Mouse (Mus musculus) cerebellum, adult 11 months (tissue): ENCODE measurements around the gene Mzf1.

Experiments used
- DNase-seq: peaks from one replicate; pipeline ENCODE4 v3.0.0; 2022

Mzf1 gene

GRCm38 (mm10) chr7:13034148-13034977, 20.2 kb downstream of the Mzf1 start, which contains the start of gene Chmp2a:
Gene Chmp2a (minus strand): TSS chr7:13034807.
- DNase-seq: peak; percentile 98

- DNase-seq: peak; percentile 31
These were observed 21.0 kb downstream of the Mzf1 start for GRCm38 (mm10) chr7:13033451-13034147.

DNA sequence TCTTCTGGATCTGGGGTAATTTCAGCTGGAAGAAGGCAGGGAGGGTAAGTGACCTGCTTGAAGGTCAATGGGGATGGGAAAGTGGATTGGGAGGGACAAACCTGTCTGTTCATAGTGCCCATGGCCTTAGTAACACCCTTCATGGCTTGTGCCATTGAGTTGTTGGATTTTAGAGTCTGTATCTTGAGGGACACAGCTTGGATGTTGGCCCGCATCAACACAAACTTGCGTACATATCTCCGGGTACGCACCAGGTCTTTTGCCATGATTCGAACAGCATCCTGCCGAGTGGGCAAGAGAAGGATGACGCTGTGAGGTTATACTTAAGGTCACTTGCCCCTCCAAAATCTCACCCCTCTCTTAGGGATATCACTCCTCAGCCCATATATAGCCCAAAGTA, 22.0 kb downstream of the Mzf1 start:
- peak; percentile 17 for DNase-seq

DNA sequence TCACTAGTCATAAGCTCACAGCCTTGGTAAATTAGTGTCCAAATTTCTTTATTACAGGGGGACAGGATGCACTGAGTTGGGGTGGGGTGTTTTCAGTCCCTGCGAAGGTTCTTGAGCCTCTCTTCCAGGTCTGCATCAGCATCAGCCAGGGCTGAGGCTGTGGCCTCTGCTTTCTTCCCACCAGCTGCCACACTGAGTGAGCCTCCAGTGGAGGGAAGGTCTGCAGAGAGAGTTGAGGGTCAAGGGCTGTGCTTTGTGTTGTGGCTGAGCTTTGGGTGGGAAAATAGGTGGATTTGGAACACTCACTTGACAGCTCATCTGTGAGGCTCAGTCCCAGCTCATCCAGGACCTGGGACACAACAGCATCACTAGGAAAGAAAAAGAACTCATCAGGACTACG, 22.6 kb downstream of the Mzf1 start:
- DNase-seq: no peak

- peak; percentile 16 for DNase-seq
These were observed 23.5 kb downstream of the Mzf1 start for GRCm38 (mm10) chr7:13031069-13031468.

DNA sequence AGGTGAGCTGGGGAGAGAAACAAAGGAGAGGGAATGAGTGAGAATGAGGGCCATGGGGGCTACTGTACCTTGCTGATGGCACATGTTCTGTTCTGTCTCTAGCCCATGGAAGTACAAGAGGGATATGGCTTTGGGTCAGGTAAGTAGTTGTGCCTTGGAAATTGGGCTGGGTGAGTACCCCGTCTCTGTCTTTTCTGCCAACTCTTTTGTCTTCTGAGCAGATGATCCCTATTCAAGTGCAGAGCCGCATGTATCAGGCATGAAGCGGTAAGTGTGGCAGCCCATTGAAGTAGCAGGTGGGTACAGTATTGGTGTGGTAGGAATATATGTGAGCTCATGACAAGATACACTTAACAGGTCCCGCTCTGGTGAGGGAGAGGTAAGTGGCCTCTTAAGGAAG, 25.6 kb downstream of the Mzf1 start:
- DNase-seq: no peak

- no peak for DNase-seq
These were observed 29.0 kb downstream of the Mzf1 start for GRCm38 (mm10) chr7:13025511-13026112.

- peak; percentile 84 for DNase-seq
These were observed 29.8 kb downstream of the Mzf1 start for GRCm38 (mm10) chr7:13024805-13025204.

DNA sequence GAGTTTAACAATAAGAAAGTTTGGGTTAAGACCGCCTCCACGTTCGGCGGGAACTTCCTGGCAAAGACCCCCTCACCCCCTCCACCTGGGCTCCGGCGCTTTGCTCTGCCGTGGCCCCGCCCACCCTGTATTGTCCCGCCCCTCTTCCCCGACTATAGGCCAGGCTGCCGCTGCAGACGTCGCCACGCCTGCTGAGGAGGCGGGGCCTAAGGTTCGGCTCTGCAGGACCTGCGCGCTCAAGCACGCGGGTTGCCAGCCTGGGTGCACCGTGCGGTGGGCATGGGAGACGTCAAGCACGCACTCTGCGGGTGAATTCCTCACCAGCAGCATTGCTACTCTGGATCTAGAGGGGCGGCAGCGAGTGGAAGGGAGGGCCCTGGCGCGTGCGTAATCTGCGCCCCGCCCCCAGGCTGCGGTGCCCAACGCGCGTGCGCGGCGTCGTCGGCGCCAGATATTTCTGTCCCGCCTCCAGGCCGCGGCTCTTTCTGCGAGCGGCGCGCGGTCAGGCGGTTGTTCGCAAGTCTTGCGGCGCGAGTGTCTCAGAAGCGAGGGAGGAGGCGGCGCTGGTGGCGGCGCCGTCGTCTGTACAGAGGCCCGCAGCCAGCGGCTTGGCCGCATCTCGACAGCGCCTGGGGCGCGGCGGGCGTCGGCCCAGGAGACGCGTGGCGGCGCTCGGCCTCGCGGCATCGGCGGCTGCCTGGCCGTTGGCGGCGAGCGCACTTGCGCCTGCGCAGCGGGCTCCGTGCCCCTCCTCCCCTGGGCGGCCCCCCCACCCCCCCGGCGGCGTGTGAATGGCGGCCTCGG, 30.4 kb downstream of the Mzf1 start:
- peak; percentile 96 for DNase-seq

- peak; percentile 59 for DNase-seq
These were observed 31.6 kb downstream of the Mzf1 start for GRCm38 (mm10) chr7:13022773-13023535.

GRCm38 (mm10) chr7:13015217-13015616, 39.3 kb downstream of the Mzf1 start:
- DNase-seq: no peak

- no peak for DNase-seq
These were observed 40.2 kb downstream of the Mzf1 start for GRCm38 (mm10) chr7:13014275-13014839.

- no peak for DNase-seq
These were observed 40.9 kb downstream of the Mzf1 start for GRCm38 (mm10) chr7:13013671-13014070.

DNA sequence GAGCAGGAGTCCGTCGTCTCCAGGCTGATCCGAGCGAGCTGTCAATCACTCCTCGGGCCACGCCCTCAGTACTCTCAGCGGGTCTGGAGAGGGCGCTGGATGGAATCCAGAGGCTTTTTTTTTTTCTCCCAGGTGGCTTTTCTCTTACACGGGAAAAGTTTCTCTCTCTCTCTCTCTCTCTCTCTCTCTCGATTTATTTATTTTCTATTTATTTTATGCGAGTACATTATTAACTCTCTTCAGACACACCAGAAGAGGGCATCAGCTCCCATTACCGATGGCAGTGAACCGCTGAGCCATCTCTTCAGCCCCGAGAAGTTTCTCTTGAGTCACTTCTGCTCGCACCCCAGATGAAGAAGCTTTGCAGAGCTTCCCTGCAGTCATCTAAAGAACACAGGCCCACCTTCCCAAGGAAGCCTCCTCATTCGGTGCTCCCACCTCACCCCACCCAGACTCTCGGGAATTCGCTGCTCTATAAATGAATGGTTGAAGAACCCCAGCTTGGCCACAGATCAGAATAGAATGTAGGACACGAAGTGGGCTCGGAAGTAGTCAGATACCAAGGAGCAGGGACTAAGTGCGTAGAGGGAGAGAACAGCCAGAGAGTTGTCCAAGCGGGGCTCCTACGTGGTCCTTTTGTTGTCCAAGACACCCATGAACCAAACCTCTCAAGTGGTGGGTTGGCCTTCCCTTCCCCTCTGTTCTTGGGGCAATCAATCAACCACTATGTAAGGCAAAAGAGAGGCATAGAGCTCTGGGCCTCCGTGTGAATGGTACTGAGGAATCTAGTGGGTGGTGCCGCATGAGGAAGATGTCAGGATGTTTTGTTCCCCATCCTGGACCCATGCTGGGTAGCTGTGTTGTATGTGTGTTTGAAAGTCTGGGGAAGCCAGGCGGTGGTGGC, 44.3 kb downstream of the Mzf1 start, which contains the start of gene Zbtb45:
TSS of gene Zbtb45 (minus strand) at position 30 of the 904 bp plus-strand sequence.
- DNase-seq: no peak

DNA sequence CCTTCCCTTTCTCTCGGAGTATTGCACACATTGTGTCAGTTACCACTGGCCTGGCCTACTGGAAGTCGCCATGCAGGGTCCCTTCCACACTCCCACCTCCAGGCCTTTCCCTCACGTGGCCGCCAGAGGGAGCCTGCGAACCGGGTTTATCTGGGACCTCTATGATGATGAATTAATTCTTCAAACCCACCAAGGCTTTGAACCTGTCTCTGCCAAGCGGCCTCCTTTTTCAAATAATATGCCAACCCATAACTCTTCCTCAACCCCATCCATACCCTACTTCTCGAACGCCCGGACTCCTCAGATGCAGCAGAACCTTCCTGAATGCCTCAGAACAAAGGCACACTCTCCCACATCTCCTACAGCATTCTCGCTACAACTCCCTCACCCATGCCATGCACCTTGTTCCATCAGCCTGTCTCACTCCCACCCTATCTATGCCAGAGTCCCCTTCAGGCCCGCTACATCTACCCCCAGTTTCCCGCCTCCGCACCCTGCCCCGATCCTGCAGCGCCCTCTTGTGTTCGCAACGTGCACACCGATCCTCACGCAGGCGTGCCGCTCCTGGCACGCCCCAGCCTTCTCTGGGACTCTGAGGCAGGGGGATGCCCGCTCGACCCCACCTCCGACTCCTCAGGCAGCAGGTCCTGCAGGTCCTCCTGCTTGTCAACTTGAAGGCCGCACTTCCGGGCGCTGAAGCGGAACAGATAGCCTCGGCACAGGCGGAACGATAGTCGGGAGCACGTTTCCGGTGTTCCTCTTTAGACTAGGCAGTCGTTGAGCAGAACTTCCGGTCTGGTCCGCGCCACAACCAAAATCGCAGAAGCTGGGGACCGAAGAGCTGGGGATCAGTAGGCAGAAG, 45.2 kb downstream of the Mzf1 start:
- peak; percentile 92 for DNase-seq

DNA sequence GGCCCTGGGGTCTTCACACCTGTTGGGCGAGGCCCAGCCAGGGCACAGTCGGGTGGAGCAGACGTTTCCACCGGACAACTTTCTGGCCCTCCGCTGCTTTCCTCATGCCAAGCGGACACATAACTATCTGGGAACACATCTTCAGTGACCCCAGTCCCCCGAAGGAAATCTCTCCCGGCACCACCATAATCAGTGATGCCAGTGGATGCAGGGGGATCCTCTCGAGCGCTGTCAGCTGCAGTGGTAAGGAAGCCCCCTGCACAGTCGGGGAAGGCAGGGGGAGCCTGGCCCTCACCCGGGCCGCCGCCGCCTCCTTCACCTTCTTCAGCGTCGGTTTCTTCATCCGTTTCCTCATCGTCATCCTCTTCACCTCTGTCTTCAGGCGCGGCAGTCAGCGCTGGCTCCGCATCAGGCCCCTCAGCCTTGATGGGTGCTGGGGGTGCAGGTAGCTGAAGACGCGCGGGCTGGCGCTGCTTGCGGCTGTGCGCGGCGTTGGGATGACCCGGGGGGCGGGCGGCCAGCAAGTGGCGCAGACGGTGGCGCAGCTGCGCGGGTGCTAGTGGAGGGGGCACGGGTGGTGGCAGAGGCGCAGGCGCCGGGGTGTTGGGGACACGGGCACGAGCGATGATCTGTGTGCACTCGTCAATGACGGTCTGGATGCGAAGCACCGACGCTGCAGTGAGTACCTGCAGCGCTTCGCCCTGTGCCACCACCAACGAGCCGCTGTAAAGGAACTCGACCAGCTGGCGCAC, 47.0 kb downstream of the Mzf1 start:
- DNase-seq: no peak

- DNase-seq: no peak
These were observed 48.0 kb downstream of the Mzf1 start for GRCm38 (mm10) chr7:13006531-13006930.

- DNase-seq: no peak
These were observed 48.6 kb downstream of the Mzf1 start for GRCm38 (mm10) chr7:13006011-13006410.

DNA sequence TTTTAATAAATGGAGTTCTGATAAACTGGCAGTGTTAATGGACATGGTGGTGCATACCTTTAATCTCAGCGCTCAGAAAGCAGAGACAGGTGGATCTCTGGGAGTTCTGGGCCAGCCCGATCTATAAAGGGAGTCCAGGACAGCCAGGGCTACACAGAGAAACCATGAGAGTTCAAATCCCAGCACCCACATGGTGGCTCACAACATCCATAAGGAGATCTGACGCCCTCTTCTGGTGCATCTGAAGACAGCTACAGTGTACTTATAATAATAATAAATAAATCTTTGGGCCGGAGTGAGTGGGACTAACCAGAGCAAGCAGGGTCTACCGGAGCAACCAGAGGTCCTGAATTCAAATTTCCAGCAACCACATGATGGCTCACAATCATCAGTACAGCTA, 51.2 kb downstream of the Mzf1 start:
- no peak for DNase-seq
